Mouse (Mus musculus): Measurements from ENCODE around the gene Slc24a3.

GRCm38 (mm10) chr2:145663899-145664298 lies 496.3 kb downstream of the Slc24a3 start:
- TF ChIP-seq CHD2 (IDR thresholded peaks at IDR 0.05; ENCODE audit: low read depth, low read length) (no peak), HCFC1 (IDR thresholded peaks at IDR 0.05; ENCODE audit: borderline replicate concordance, insufficient read depth, low read length) (no peak), MAFK (IDR thresholded peaks at IDR 0.05; ENCODE audit: insufficient read depth, low read depth, low read length) (no peak)
